Mouse (Mus musculus) cerebellum, adult 2 months (tissue): Measurements from ENCODE around the gene Ssr2. TPM values are rescaled to one million over a fixed set of nuclear protein-coding genes. Genes with fewer than 3 reads are reported as not detected.

ENCODE experiments used
- DNase-seq, 2 experiments: peaks; one replicate each; pipeline ENCODE4 v3.0.0; 2021
- H3K27ac ChIP-seq: fragments of 200-500 bp; 2 replicates; pipeline ENCODE4 v1.5.1; 2012; ENCODE audit warnings: low read length, control low read depth, inconsistent platforms; ENCODE audit not compliant: insufficient read depth
- H3K27me3 ChIP-seq: fragments of 200-500 bp; 2 replicates; pipeline ENCODE4 v1.6.1; 2012; ENCODE audit warnings: inconsistent platforms, mild to moderate bottlenecking, low read length, moderate library complexity; ENCODE audit not compliant: control insufficient read depth, insufficient read depth
- H3K4me1 ChIP-seq: fragments of 200-500 bp; 2 replicates; pipeline ENCODE4 v1.6.1; 2011; ENCODE audit warnings: low read length; ENCODE audit not compliant: control insufficient read depth, insufficient read depth
- H3K4me3 ChIP-seq: fragments of 200-500 bp; replicated peaks from 2 replicates; pipeline ENCODE3; 2011; ENCODE audit warnings: mild to moderate bottlenecking, low read depth, low read length, control low read depth; ENCODE audit not compliant: insufficient read depth
- CTCF ChIP-seq: fragments of 200-500 bp; IDR thresholded peaks from 2 replicates; pipeline ENCODE4 v1.5.1; 2011; ENCODE audit warnings: low read depth, mild to moderate bottlenecking, control low read depth, low read length, moderate library complexity, borderline replicate concordance; ENCODE audit not compliant: insufficient read depth
- POLR2A ChIP-seq: fragments of 200-500 bp; IDR thresholded peaks from 2 replicates; pipeline ENCODE4 v1.6.1; 2011; ENCODE audit warnings: low read length, control low read depth, borderline replicate concordance; ENCODE audit not compliant: insufficient read depth
- WGBS: fragments of 180-500 bp; shearing (Covaris S2); methylation state at CpG from one replicate; pipeline ENCODE4 v1.1.7; 2018; 5-methylcytosine and 5-hydroxymethylcytosine counted together
- polyA plus RNA-seq: library from polyadenylated mRNA; depleted of rRNA; stranded (reverse); fragments of >200 nt; gene quantifications from 2 replicates; pipeline ENCODE4 v1.2.3, GENCODE M21; 2012

Gene Ssr2
- polyA plus RNA-seq, 1 experiment = 141 TPM

- H3K27me3 ChIP-seq = no peaks in the 10 kb centered on the region
- TF ChIP-seq CTCF = no peak
- no peak overlapping the region for H3K27ac ChIP-seq
- WGBS = 38% methylated on average over 7 of the region's 7 CpGs
- peaks cover 3% of the 10 kb centered on the region; the same call in 1 of the 2 replicates for H3K4me1 ChIP-seq
- no peak for DNase-seq
- no peak overlapping the region for H3K4me3 ChIP-seq
These were observed 11.7 kb upstream of the Ssr2 start for GRCm38 (mm10) chr3:88563966-88564365.

GRCm38 (mm10) chr3:88566116-88566515 is 9.6 kb upstream of the Ssr2 start:
- Histone ChIP-seq H3K4me1 (peaks cover 3% of the 10 kb centered on the region; the same call in 1 of the 2 replicates), H3K27ac (no peak overlapping the region), H3K4me3 (no peak overlapping the region), H3K27me3 (no peaks in the 10 kb centered on the region)
- 90% methylated on average over 3 of the region's 3 CpGs for WGBS
- TF ChIP-seq CTCF (no peak), POLR2A (no peak)
- no peak for DNase-seq

GRCm38 (mm10) chr3:88566536-88567061 is 9.1 kb upstream of the Ssr2 start:
- H3K27ac ChIP-seq = no peak overlapping the region
- no peak for TF ChIP-seq POLR2A
- TF ChIP-seq CTCF = no peak
- WGBS = 96% methylated on average over 4 of the region's 4 CpGs

GRCm38 (mm10) chr3:88567892-88568291 is 7.8 kb upstream of the Ssr2 start:
- 51% methylated on average over 6 of the region's 6 CpGs for WGBS
- no peak for DNase-seq
- TF ChIP-seq CTCF = no peak
- no peak for TF ChIP-seq POLR2A
- Histone ChIP-seq H3K27me3 (no peaks in the 10 kb centered on the region), H3K4me1 (no peaks in the 10 kb centered on the region), H3K4me3 (no peak overlapping the region), H3K27ac (no peak overlapping the region)

More at GRCm38 (mm10) chr3:88566536-88567061, 9.1 kb upstream of the Ssr2 start:
- Histone ChIP-seq H3K4me3 (no peak overlapping the region), H3K4me1 (peaks cover 3% of the 10 kb centered on the region; the same call in 1 of the 2 replicates), H3K27me3 (no peaks in the 10 kb centered on the region)
- DNase-seq = no peak

GRCm38 (mm10) chr3:88568615-88569014 is 7.1 kb upstream of the Ssr2 start:
- DNase-seq = no peak
- 93% methylated on average over 2 of the region's 2 CpGs for WGBS
- Histone ChIP-seq H3K4me3 (no peak overlapping the region), H3K27ac (no peak overlapping the region), H3K27me3 (no peaks in the 10 kb centered on the region), H3K4me1 (no peaks in the 10 kb centered on the region)
- TF ChIP-seq CTCF (no peak), POLR2A (no peak)

GRCm38 (mm10) chr3:88569093-88569492 is 6.6 kb upstream of the Ssr2 start:
- WGBS = 96% methylated on average over 2 of the region's 2 CpGs
- no peak for DNase-seq
- TF ChIP-seq CTCF (no peak), POLR2A (no peak)
- H3K4me1 ChIP-seq = no peaks in the 10 kb centered on the region
- H3K27me3 ChIP-seq = no peaks in the 10 kb centered on the region
- no peak overlapping the region for H3K27ac ChIP-seq
- H3K4me3 ChIP-seq = no peak overlapping the region

- no peak for DNase-seq
- Histone ChIP-seq H3K4me3 (no peak overlapping the region), H3K27me3 (no peaks in the 10 kb centered on the region), H3K4me1 (no peaks in the 10 kb centered on the region), H3K27ac (no peak overlapping the region)
- TF ChIP-seq POLR2A = no peak
- TF ChIP-seq CTCF = no peak
- 79% methylated on average over 5 of the region's 5 CpGs for WGBS
These were observed 6.0 kb upstream of the Ssr2 start for GRCm38 (mm10) chr3:88569694-88570093.

GRCm38 (mm10) chr3:88570341-88570740 is 5.3 kb upstream of the Ssr2 start:
- H3K27ac ChIP-seq = no peak overlapping the region
- DNase-seq = no peak
- TF ChIP-seq CTCF = no peak
- TF ChIP-seq POLR2A = no peak
- H3K27me3 ChIP-seq = no peaks in the 10 kb centered on the region
- H3K4me3 ChIP-seq = no peak overlapping the region
- H3K4me1 ChIP-seq = no peaks in the 10 kb centered on the region
- WGBS = 93% methylated on average over 10 of the region's 10 CpGs
